Mouse (Mus musculus): Measurements from ENCODE around the gene Tmem150a. TPM values are rescaled to one million over a fixed set of nuclear protein-coding genes. Genes with fewer than 3 reads are reported as not detected.
A peak's percentile ranks its signal among the peaks of the same experiment; 100 is the strongest.

The Tmem150a gene
- polyA plus RNA-seq, 1 experiment from 2014 or later: 16.4 TPM

- Histone ChIP-seq H3K9ac (ENCODE audit: low read depth, low read length) (peak overlapping the region; percentile 81), H3K36me3 (ENCODE audit: control insufficient read depth, insufficient read depth, low read length) (no peaks in the 10 kb centered on the region), H3K27ac (ENCODE audit: low read length) (peak overlapping the region; percentile 50), H3K4me3 (ENCODE audit: low read length) (peak overlapping the region; percentile 67), H3K9me3 (ENCODE audit: control insufficient read depth, low read length) (no peaks in the 10 kb centered on the region), H3K4me1 (ENCODE audit: control insufficient read depth, insufficient read depth, low read length) (peaks cover 3% of the 10 kb centered on the region; the same call in 1 of the 2 replicates), H3K27me3 (replicated peaks; ENCODE audit: control insufficient read depth, insufficient read depth, low read length) (no peaks in the 10 kb centered on the region), H3K4me2 (ENCODE audit: low read depth, low read length) (peak overlapping the region; percentile 77)
- 49% methylated on average over 7 of the region's 7 CpGs for WGBS
- no peak for ATAC-seq
These were observed 24.3 kb downstream of the Tmem150a start for GRCm38 (mm10) chr6:72379377-72380130.

GRCm38 (mm10) chr6:72380131-72380770 is 25.0 kb downstream of the Tmem150a start, which contains the start of gene Vamp5:
Vamp5 (minus strand) TSS chr6:72380468.
- Histone ChIP-seq H3K4me2 (ENCODE audit: low read depth, low read length) (peak within 1 kb of the TSS; percentile 77), H3K9me3 (ENCODE audit: control insufficient read depth, low read length) (no peaks in the 10 kb centered on the region), H3K36me3 (ENCODE audit: control insufficient read depth, insufficient read depth, low read length) (peaks cover 4% of the 10 kb centered on the region), H3K9ac (ENCODE audit: low read depth, low read length) (peak within 1 kb of the TSS; percentile 81), H3K27ac (ENCODE audit: low read length) (peak within 1 kb of the TSS; percentile 50), H3K4me1 (ENCODE audit: control insufficient read depth, insufficient read depth, low read length) (no peaks in the 10 kb centered on the region), H3K4me3 (ENCODE audit: low read length) (peak within 1 kb of the TSS; percentile 67), H3K27me3 (replicated peaks; ENCODE audit: control insufficient read depth, insufficient read depth, low read length) (no peaks in the 10 kb centered on the region)
- WGBS: 1% methylated on average over 39 of the region's 49 CpGs
- peak; percentile 92 for ATAC-seq

- no peaks in the 10 kb centered on the region; the same call in 1 of the 2 replicates for H3K4me1 ChIP-seq (ENCODE audit: control insufficient read depth, insufficient read depth, low read length)
- H3K9ac ChIP-seq (ENCODE audit: low read depth, low read length): no peak overlapping the region
- 73% methylated on average over 6 of the region's 6 CpGs for WGBS
- peaks cover 9% of the 10 kb centered on the region for H3K36me3 ChIP-seq (ENCODE audit: control insufficient read depth, insufficient read depth, low read length)
- H3K4me3 ChIP-seq (ENCODE audit: low read length): no peak overlapping the region
- no peak overlapping the region for H3K27ac ChIP-seq (ENCODE audit: low read length)
- ATAC-seq: no peak
- no peak overlapping the region for H3K4me2 ChIP-seq (ENCODE audit: low read depth, low read length)
- no peaks in the 10 kb centered on the region for H3K27me3 ChIP-seq (replicated peaks; ENCODE audit: control insufficient read depth, insufficient read depth, low read length)
- H3K9me3 ChIP-seq (ENCODE audit: control insufficient read depth, low read length): no peaks in the 10 kb centered on the region
These were observed 27.2 kb downstream of the Tmem150a start for GRCm38 (mm10) chr6:72382494-72382893.

GRCm38 (mm10) chr6:72383142-72383820 is 28.0 kb downstream of the Tmem150a start:
- Histone ChIP-seq H3K36me3 (ENCODE audit: control insufficient read depth, insufficient read depth, low read length) (peaks cover 9% of the 10 kb centered on the region), H3K9ac (ENCODE audit: low read depth, low read length) (no peak overlapping the region), H3K9me3 (ENCODE audit: control insufficient read depth, low read length) (no peaks in the 10 kb centered on the region), H3K4me1 (ENCODE audit: control insufficient read depth, insufficient read depth, low read length) (peaks cover 5% of the 10 kb centered on the region), H3K27ac (ENCODE audit: low read length) (no peak overlapping the region), H3K4me3 (ENCODE audit: low read length) (no peak overlapping the region), H3K4me2 (ENCODE audit: low read depth, low read length) (no peak overlapping the region), H3K27me3 (replicated peaks; ENCODE audit: control insufficient read depth, insufficient read depth, low read length) (no peaks in the 10 kb centered on the region)
- 86% methylated on average over 6 of the region's 6 CpGs for WGBS
- no peak for ATAC-seq

- ATAC-seq: no peak
- Histone ChIP-seq H3K9me3 (ENCODE audit: control insufficient read depth, low read length) (no peaks in the 10 kb centered on the region), H3K36me3 (ENCODE audit: control insufficient read depth, insufficient read depth, low read length) (peaks cover 9% of the 10 kb centered on the region), H3K4me2 (ENCODE audit: low read depth, low read length) (no peak overlapping the region), H3K27ac (ENCODE audit: low read length) (no peak overlapping the region), H3K4me1 (ENCODE audit: control insufficient read depth, insufficient read depth, low read length) (peaks cover 12% of the 10 kb centered on the region), H3K4me3 (ENCODE audit: low read length) (no peak overlapping the region), H3K9ac (ENCODE audit: low read depth, low read length) (no peak overlapping the region), H3K27me3 (replicated peaks; ENCODE audit: control insufficient read depth, insufficient read depth, low read length) (no peaks in the 10 kb centered on the region)
- WGBS: 90% methylated on average over 7 of the region's 7 CpGs
These were observed 28.7 kb downstream of the Tmem150a start for GRCm38 (mm10) chr6:72383952-72384351.

GRCm38 (mm10) chr6:72385258-72385657 is 30.0 kb downstream of the Tmem150a start:
- Histone ChIP-seq H3K9ac (ENCODE audit: low read depth, low read length) (no peak overlapping the region), H3K4me2 (ENCODE audit: low read depth, low read length) (no peak overlapping the region), H3K4me1 (ENCODE audit: control insufficient read depth, insufficient read depth, low read length) (peaks cover 18% of the 10 kb centered on the region), H3K4me3 (ENCODE audit: low read length) (no peak overlapping the region), H3K27me3 (replicated peaks; ENCODE audit: control insufficient read depth, insufficient read depth, low read length) (no peaks in the 10 kb centered on the region), H3K36me3 (ENCODE audit: control insufficient read depth, insufficient read depth, low read length) (peaks cover 9% of the 10 kb centered on the region), H3K27ac (ENCODE audit: low read length) (no peak overlapping the region), H3K9me3 (ENCODE audit: control insufficient read depth, low read length) (no peaks in the 10 kb centered on the region)
- ATAC-seq: no peak
- WGBS: 84% methylated on average over 4 of the region's 4 CpGs

- H3K9ac ChIP-seq (ENCODE audit: low read depth, low read length): no peak overlapping the region
- 86% methylated on average over 2 of the region's 2 CpGs for WGBS
- no peak overlapping the region for H3K4me3 ChIP-seq (ENCODE audit: low read length)
- no peak overlapping the region for H3K4me2 ChIP-seq (ENCODE audit: low read depth, low read length)
- H3K36me3 ChIP-seq (ENCODE audit: control insufficient read depth, insufficient read depth, low read length): peaks cover 9% of the 10 kb centered on the region
- ATAC-seq: no peak
- no peaks in the 10 kb centered on the region for H3K27me3 ChIP-seq (replicated peaks; ENCODE audit: control insufficient read depth, insufficient read depth, low read length)
- H3K27ac ChIP-seq (ENCODE audit: low read length): no peak overlapping the region
- no peaks in the 10 kb centered on the region for H3K9me3 ChIP-seq (ENCODE audit: control insufficient read depth, low read length)
- peaks cover 24% of the 10 kb centered on the region for H3K4me1 ChIP-seq (ENCODE audit: control insufficient read depth, insufficient read depth, low read length)
These were observed 31.3 kb downstream of the Tmem150a start for GRCm38 (mm10) chr6:72386561-72386960.

- WGBS: 77% methylated on average over 3 of the region's 3 CpGs
- Histone ChIP-seq H3K27me3 (replicated peaks; ENCODE audit: control insufficient read depth, insufficient read depth, low read length) (no peaks in the 10 kb centered on the region), H3K4me2 (ENCODE audit: low read depth, low read length) (no peak overlapping the region), H3K4me1 (ENCODE audit: control insufficient read depth, insufficient read depth, low read length) (peaks cover 24% of the 10 kb centered on the region), H3K4me3 (ENCODE audit: low read length) (no peak overlapping the region), H3K27ac (ENCODE audit: low read length) (no peak overlapping the region), H3K9ac (ENCODE audit: low read depth, low read length) (no peak overlapping the region), H3K9me3 (ENCODE audit: control insufficient read depth, low read length) (no peaks in the 10 kb centered on the region), H3K36me3 (ENCODE audit: control insufficient read depth, insufficient read depth, low read length) (peaks cover 9% of the 10 kb centered on the region)
- no peak for ATAC-seq
These were observed 32.6 kb downstream of the Tmem150a start for GRCm38 (mm10) chr6:72387816-72388215.

- H3K4me3 ChIP-seq (ENCODE audit: low read length): no peak overlapping the region; the same call in 1 of the 2 replicates
- H3K36me3 ChIP-seq (ENCODE audit: control insufficient read depth, insufficient read depth, low read length): peaks cover 9% of the 10 kb centered on the region
- no peak overlapping the region for H3K27ac ChIP-seq (ENCODE audit: low read length)
- H3K9ac ChIP-seq (ENCODE audit: low read depth, low read length): no peak overlapping the region
- H3K27me3 ChIP-seq (replicated peaks; ENCODE audit: control insufficient read depth, insufficient read depth, low read length): no peaks in the 10 kb centered on the region
- ATAC-seq: no peak
- WGBS: 64% methylated on average over 10 of the region's 10 CpGs
- no peaks in the 10 kb centered on the region for H3K9me3 ChIP-seq (ENCODE audit: control insufficient read depth, low read length)
- peaks cover 24% of the 10 kb centered on the region for H3K4me1 ChIP-seq (ENCODE audit: control insufficient read depth, insufficient read depth, low read length)
- no peak overlapping the region for H3K4me2 ChIP-seq (ENCODE audit: low read depth, low read length)
These were observed 33.0 kb downstream of the Tmem150a start for GRCm38 (mm10) chr6:72388266-72388665.

All from intestine, embryonic 16.5 days (tissue).